Mouse (Mus musculus): ENCODE results near the gene Fam155a.
"Not testable (repeated sequence)": the region's sequence is repeated elsewhere in the genome, so short reads cannot be mapped to it uniquely, and the experiment has no call there.

Fam155a gene

GRCm38 (mm10) chr8:9770999-9771605 is at the start of gene Fam155a:
Fam155a (minus strand) TSS chr8:9771161.
- peak; percentile 48 for DNase-seq

GRCm38 (mm10) chr8:9813273-9813946 is 42.4 kb upstream of the Fam155a start:
- no peak for DNase-seq

GRCm38 (mm10) chr8:9810955-9811530 is 40.1 kb upstream of the Fam155a start:
- DNase-seq, result no peak

GRCm38 (mm10) chr8:9808596-9808995 is 37.6 kb upstream of the Fam155a start:
- DNase-seq, result no peak

- DNase-seq, result no peak
Measured at GRCm38 (mm10) chr8:9805676-9806075, 34.7 kb upstream of the Fam155a start.

- DNase-seq, result not testable (repeated sequence)
Measured at GRCm38 (mm10) chr8:9800346-9800745, 29.4 kb upstream of the Fam155a start.

- DNase-seq, result no peak
Measured at GRCm38 (mm10) chr8:9799923-9800322, 29.0 kb upstream of the Fam155a start.

GRCm38 (mm10) chr8:9797514-9797913 is 26.6 kb upstream of the Fam155a start:
- DNase-seq, result no peak

- no peak for DNase-seq
Measured at GRCm38 (mm10) chr8:9795724-9796123, 24.8 kb upstream of the Fam155a start.

- DNase-seq, result no peak
Measured at GRCm38 (mm10) chr8:9793351-9793750, 22.4 kb upstream of the Fam155a start.

- DNase-seq, result no peak
Measured at GRCm38 (mm10) chr8:9780332-9780731, 9.4 kb upstream of the Fam155a start.

GRCm38 (mm10) chr8:9778148-9778547 is 7.2 kb upstream of the Fam155a start:
- DNase-seq, result no peak

- no peak for DNase-seq
Measured at GRCm38 (mm10) chr8:9776818-9777217, 5.9 kb upstream of the Fam155a start.

GRCm38 (mm10) chr8:9772519-9772840 is 1.5 kb upstream of the Fam155a start:
- peak; percentile 21 for DNase-seq

GRCm38 (mm10) chr8:9771606-9772518 is 901 bp upstream of the Fam155a start:
- DNase-seq, result peak; percentile 44

- DNase-seq, result peak; percentile 27
Measured at GRCm38 (mm10) chr8:9770261-9770998, 531 bp downstream of the Fam155a start.

- DNase-seq, result no peak
Measured at GRCm38 (mm10) chr8:9769061-9769460, 1.9 kb downstream of the Fam155a start.

- no peak for DNase-seq
Measured at GRCm38 (mm10) chr8:9735169-9735568, 35.8 kb downstream of the Fam155a start.

- no peak for DNase-seq
Measured at GRCm38 (mm10) chr8:9709791-9710190, 61.2 kb downstream of the Fam155a start.

GRCm38 (mm10) chr8:9707433-9707832 is 63.5 kb downstream of the Fam155a start:
- DNase-seq, result peak; percentile 75

GRCm38 (mm10) chr8:9694794-9695193 is 76.2 kb downstream of the Fam155a start:
- no peak for DNase-seq

GRCm38 (mm10) chr8:9692370-9692769 is 78.6 kb downstream of the Fam155a start:
- no peak for DNase-seq

- DNase-seq, result not testable (repeated sequence)
Measured at GRCm38 (mm10) chr8:9660014-9660413, 110.9 kb downstream of the Fam155a start.

All from layer of hippocampus, adult 9-11 months (tissue).